Mouse (Mus musculus): Measurements from ENCODE around the gene Tbcel. TPM values are rescaled to one million over a fixed set of nuclear protein-coding genes. Genes with fewer than 3 reads are reported as not detected.
A peak's percentile ranks its signal among the peaks of the same experiment; 100 is the strongest.

Tbcel gene
- total RNA-seq, 1 experiment: 9.1 TPM

- peaks cover 25 to 29% of the 10 kb centered on the region in 2 experiments for H3K4me1 ChIP-seq (ENCODE audit: control insufficient read depth in 2 of 2, insufficient read depth in 2 of 2, low read length in 2 of 2, poor library complexity in 1 of 2)
- H3K36me3 ChIP-seq (ENCODE audit: control insufficient read depth, insufficient read depth, low read length, poor library complexity, severe bottlenecking): peaks cover 4% of the 10 kb centered on the region; the same call in 1 of the 2 replicates
- TF ChIP-seq CHD2 (IDR thresholded peaks at IDR 0.05; ENCODE audit: low read depth, low read length): no peak
- no peak for TF ChIP-seq MAFK (IDR thresholded peaks at IDR 0.05; ENCODE audit: insufficient read depth, low read depth, low read length)
- TF ChIP-seq HCFC1 (IDR thresholded peaks at IDR 0.05; ENCODE audit: borderline replicate concordance, insufficient read depth, low read length): no peak
- TF ChIP-seq ZNF384 (IDR thresholded peaks at IDR 0.05; ENCODE audit: low read depth, low read length): no peak
- no peak for TF ChIP-seq ZC3H11A (IDR thresholded peaks at IDR 0.05; ENCODE audit: borderline replicate concordance, low read depth, low read length)
- peak overlapping the region; percentile 11; the same call in 1 of the 2 replicates for H3K27ac ChIP-seq (ENCODE audit: insufficient read depth, low read depth, low read length, poor library complexity, severe bottlenecking)
- H3K9ac ChIP-seq (ENCODE audit: insufficient read depth, low read depth, low read length, poor library complexity, severe bottlenecking): no peak overlapping the region
- no peaks in the 10 kb centered on the region for H3K9me3 ChIP-seq (ENCODE audit: control insufficient read depth, insufficient read depth, low read depth, low read length)
- H3K4me3 ChIP-seq (ENCODE audit: insufficient read depth in 1 of 2, low read depth in 1 of 2, low read length in 2 of 2, poor library complexity in 1 of 2, severe bottlenecking in 1 of 2): no peak overlapping the region
- in situ Hi-C loops (cut with MboI; ENCODE audit: low sequenced_read_pairs in 2 of 2, unreplicated experiment in 2 of 2): no loop called here
- DNase-seq (ENCODE audit: low read depth, low spot score): no peak
These were observed 44.9 kb downstream of the Tbcel start for GRCm38 (mm10) chr9:42462585-42463219.

- peak overlapping the region; percentile 73 for H3K9ac ChIP-seq (ENCODE audit: insufficient read depth, low read depth, low read length, poor library complexity, severe bottlenecking)
These were observed 46.1 kb downstream of the Tbcel start for GRCm38 (mm10) chr9:42461390-42462108.

GRCm38 (mm10) chr9:42460353-42460752 is 47.3 kb downstream of the Tbcel start:
- Histone ChIP-seq H3K9ac (ENCODE audit: insufficient read depth, low read depth, low read length, poor library complexity, severe bottlenecking) (peak overlapping the region; percentile 73; the same call in 1 of the 2 replicates), H3K9me3 (ENCODE audit: control insufficient read depth, insufficient read depth, low read depth, low read length) (no peaks in the 10 kb centered on the region), H3K36me3 (ENCODE audit: control insufficient read depth, insufficient read depth, low read length, poor library complexity, severe bottlenecking) (peaks cover 5% of the 10 kb centered on the region; the same call in 1 of the 2 replicates), H3K27ac (ENCODE audit: insufficient read depth, low read depth, low read length, poor library complexity, severe bottlenecking) (no peak overlapping the region), H3K4me3 (ENCODE audit: insufficient read depth in 1 of 2, low read depth in 1 of 2, low read length in 2 of 2, poor library complexity in 1 of 2, severe bottlenecking in 1 of 2) (peak overlapping the region; percentile 15 to 24; a peak in 3 of 4 replicates), H3K4me1 (ENCODE audit: control insufficient read depth in 2 of 2, insufficient read depth in 2 of 2, low read length in 2 of 2, poor library complexity in 1 of 2) (peaks cover 27 to 32% of the 10 kb centered on the region in 2 experiments)
- in situ Hi-C loops (cut with MboI; ENCODE audit: low sequenced_read_pairs in 2 of 2, unreplicated experiment in 2 of 2): no loop called here
- DNase-seq (ENCODE audit: low read depth, low spot score): no peak
- TF ChIP-seq ZC3H11A (IDR thresholded peaks at IDR 0.05; ENCODE audit: borderline replicate concordance, low read depth, low read length): no peak
- no peak for TF ChIP-seq HCFC1 (IDR thresholded peaks at IDR 0.05; ENCODE audit: borderline replicate concordance, insufficient read depth, low read length)
- no peak for TF ChIP-seq CHD2 (IDR thresholded peaks at IDR 0.05; ENCODE audit: low read depth, low read length)
- no peak for TF ChIP-seq ZNF384 (IDR thresholded peaks at IDR 0.05; ENCODE audit: low read depth, low read length)
- TF ChIP-seq MAFK (IDR thresholded peaks at IDR 0.05; ENCODE audit: insufficient read depth, low read depth, low read length): no peak

More at GRCm38 (mm10) chr9:42461390-42462108, 46.1 kb downstream of the Tbcel start:
- H3K9me3 ChIP-seq (ENCODE audit: control insufficient read depth, insufficient read depth, low read depth, low read length): no peaks in the 10 kb centered on the region
- H3K4me1 ChIP-seq (ENCODE audit: control insufficient read depth in 2 of 2, insufficient read depth in 2 of 2, low read length in 2 of 2, poor library complexity in 1 of 2): peaks cover 27 to 32% of the 10 kb centered on the region in 2 experiments
- peak overlapping the region; percentile 59 for H3K27ac ChIP-seq (ENCODE audit: insufficient read depth, low read depth, low read length, poor library complexity, severe bottlenecking)
- in situ Hi-C loops (cut with MboI; ENCODE audit: low sequenced_read_pairs in 2 of 2, unreplicated experiment in 2 of 2): no loop called here
- DNase-seq (ENCODE audit: low read depth, low spot score): no peak
- H3K4me3 ChIP-seq (ENCODE audit: insufficient read depth in 1 of 2, low read depth in 1 of 2, low read length in 2 of 2, poor library complexity in 1 of 2, severe bottlenecking in 1 of 2): peak overlapping the region; percentile 10 to 60; a peak in 3 of 4 replicates
- no peak for TF ChIP-seq HCFC1 (IDR thresholded peaks at IDR 0.05; ENCODE audit: borderline replicate concordance, insufficient read depth, low read length)
- TF ChIP-seq ZC3H11A (IDR thresholded peaks at IDR 0.05; ENCODE audit: borderline replicate concordance, low read depth, low read length): no peak
- peak; percentile 95 for TF ChIP-seq MAFK (IDR thresholded peaks at IDR 0.05; ENCODE audit: insufficient read depth, low read depth, low read length)
- no peak for TF ChIP-seq CHD2 (IDR thresholded peaks at IDR 0.05; ENCODE audit: low read depth, low read length)
- TF ChIP-seq ZNF384 (IDR thresholded peaks at IDR 0.05; ENCODE audit: low read depth, low read length): no peak
- peaks cover 4% of the 10 kb centered on the region; the same call in 1 of the 2 replicates for H3K36me3 ChIP-seq (ENCODE audit: control insufficient read depth, insufficient read depth, low read length, poor library complexity, severe bottlenecking)

- in situ Hi-C loops (cut with MboI; ENCODE audit: low sequenced_read_pairs in 2 of 2, unreplicated experiment in 2 of 2): no loop called here
- Histone ChIP-seq H3K9ac (ENCODE audit: insufficient read depth, low read depth, low read length, poor library complexity, severe bottlenecking) (no peak overlapping the region), H3K9me3 (ENCODE audit: control insufficient read depth, insufficient read depth, low read depth, low read length) (no peaks in the 10 kb centered on the region), H3K27ac (ENCODE audit: insufficient read depth, low read depth, low read length, poor library complexity, severe bottlenecking) (no peak overlapping the region), H3K36me3 (ENCODE audit: control insufficient read depth, insufficient read depth, low read length, poor library complexity, severe bottlenecking) (peaks cover 6% of the 10 kb centered on the region; the same call in 1 of the 2 replicates), H3K4me1 (ENCODE audit: control insufficient read depth in 2 of 2, insufficient read depth in 2 of 2, low read length in 2 of 2, poor library complexity in 1 of 2) (peaks cover 27 to 32% of the 10 kb centered on the region in 2 experiments), H3K4me3 (ENCODE audit: insufficient read depth in 1 of 2, low read depth in 1 of 2, low read length in 2 of 2, poor library complexity in 1 of 2, severe bottlenecking in 1 of 2) (no peak overlapping the region)
- no peak for DNase-seq (ENCODE audit: low read depth, low spot score)
- TF ChIP-seq ZC3H11A (IDR thresholded peaks at IDR 0.05; ENCODE audit: borderline replicate concordance, low read depth, low read length): no peak
- no peak for TF ChIP-seq MAFK (IDR thresholded peaks at IDR 0.05; ENCODE audit: insufficient read depth, low read depth, low read length)
- no peak for TF ChIP-seq ZNF384 (IDR thresholded peaks at IDR 0.05; ENCODE audit: low read depth, low read length)
- no peak for TF ChIP-seq HCFC1 (IDR thresholded peaks at IDR 0.05; ENCODE audit: borderline replicate concordance, insufficient read depth, low read length)
- no peak for TF ChIP-seq CHD2 (IDR thresholded peaks at IDR 0.05; ENCODE audit: low read depth, low read length)
These were observed 47.9 kb downstream of the Tbcel start for GRCm38 (mm10) chr9:42459736-42460135.
